Mouse (Mus musculus) heart, embryonic 11.5 days (tissue): ENCODE measurements around the gene Ptpra. TPM values are rescaled to one million over a fixed set of nuclear protein-coding genes. Genes with fewer than 3 reads are reported as not detected.
"Not testable (repeated sequence)": the region's sequence is repeated elsewhere in the genome, so short reads cannot be mapped to it uniquely, and the experiment has no call there.

Source experiments
- ATAC-seq: fragments of 200-750 bp; cut with Nextera tagmentation; replicated peaks from 2 replicates; pipeline ENCODE4 v1.8.0; 2017; ENCODE audit warnings: moderate library complexity; ENCODE audit not compliant: insufficient number of reproducible peaks, low FRiP score, low TSS enrichment
- H3K27ac ChIP-seq: fragments of 300-500 bp; sonication (generic); 2 replicates; pipeline ENCODE4 v1.5.1; 2014; ENCODE audit warnings: mild to moderate bottlenecking, low read depth, low read length
- H3K27me3 ChIP-seq: fragments of 300-500 bp; sonication (generic); 2 replicates; pipeline ENCODE4 v1.6.1; 2014; ENCODE audit warnings: mild to moderate bottlenecking, low read length, mixed read lengths; ENCODE audit not compliant: control insufficient read depth, insufficient read depth
- H3K36me3 ChIP-seq: fragments of 300-500 bp; sonication (generic); 2 replicates; pipeline ENCODE4 v1.6.1; 2014; ENCODE audit warnings: mild to moderate bottlenecking, low read length, moderate library complexity, mixed read lengths; ENCODE audit not compliant: control insufficient read depth, insufficient read depth
- H3K4me1 ChIP-seq: fragments of 300-500 bp; sonication (generic); 2 replicates; pipeline ENCODE4 v1.6.1; 2014; ENCODE audit warnings: low read length; ENCODE audit not compliant: control insufficient read depth, insufficient read depth
- H3K4me2 ChIP-seq: fragments of 300-500 bp; sonication (generic); 2 replicates; pipeline ENCODE4 v1.6.1; 2014; ENCODE audit warnings: mild to moderate bottlenecking, moderate library complexity
- H3K4me3 ChIP-seq: fragments of 300-500 bp; sonication (generic); 2 replicates; pipeline ENCODE4 v1.5.1; 2014; ENCODE audit warnings: low read depth, low read length
- H3K9ac ChIP-seq: fragments of 300-500 bp; sonication (generic); 2 replicates; pipeline ENCODE4 v1.6.1; 2014; ENCODE audit warnings: mild to moderate bottlenecking, low read depth, low read length, moderate library complexity
- H3K9me3 ChIP-seq: fragments of 300-500 bp; sonication (generic); replicated peaks from 2 replicates; pipeline ENCODE4 v1.6.1; 2016; ENCODE audit warnings: low read length; ENCODE audit not compliant: control insufficient read depth
- WGBS: fragments of 180-500 bp; shearing (Covaris S2); extraction: QIAGEN DNeasy Blood & Tissue Kit; methylation state at CpG from one replicate; pipeline ENCODE4 v1.1.7; 2014; ENCODE audit not compliant: insufficient replicate concordance; 5-methylcytosine and 5-hydroxymethylcytosine counted together
- polyA plus RNA-seq: library from polyadenylated mRNA; unstranded; fragments of >200 nt; fragmentation: Nextera tagmentation; extraction: Ambion mirVana; gene quantifications from 2 replicates; pipeline ENCODE4 v1.2.1, GENCODE M21; 2014

Ptpra gene
- polyA plus RNA-seq, 1 experiment from 2014 or later: 72.9 TPM

- Histone ChIP-seq H3K4me3 (no peak overlapping the region), H3K4me1 (0 out of 2 replicates have a peak, but pooled peaks cover 9% of the 10 kb centered on the region), H3K36me3 (no peaks in the 10 kb centered on the region), H3K27ac (no peak overlapping the region), H3K9me3 (no peaks in the 10 kb centered on the region), H3K4me2 (no peak overlapping the region), H3K27me3 (no peaks in the 10 kb centered on the region), H3K9ac (no peak overlapping the region)
- 72% methylated on average over 4 of the region's 4 CpGs for WGBS
- ATAC-seq: no peak
These were observed 41.1 kb downstream of the Ptpra start for GRCm38 (mm10) chr2:130491162-130491561.

DNA sequence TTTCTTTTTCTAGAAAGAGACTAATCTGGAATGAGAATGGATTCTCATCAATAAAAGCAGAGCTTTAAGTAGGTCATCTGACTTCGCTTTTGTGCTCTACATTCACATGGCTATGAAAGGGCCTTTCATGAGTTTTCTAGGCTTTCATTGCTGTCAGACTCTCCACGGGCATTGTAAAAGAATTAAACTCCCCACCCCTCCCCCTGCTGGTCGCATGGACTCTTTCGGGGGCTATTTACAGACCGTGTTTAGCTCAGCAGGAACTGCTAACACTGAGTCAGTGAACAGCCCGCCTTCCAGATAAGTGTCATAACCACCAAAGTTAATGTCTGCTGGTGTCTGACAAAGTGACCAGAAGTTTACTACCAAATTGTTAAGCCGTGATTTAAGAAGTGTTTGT lies 41.5 kb downstream of the Ptpra start:
- Histone ChIP-seq H3K9me3 (no peaks in the 10 kb centered on the region), H3K4me3 (no peak overlapping the region), H3K27ac (no peak overlapping the region), H3K4me2 (no peak overlapping the region), H3K9ac (no peak overlapping the region), H3K27me3 (no peaks in the 10 kb centered on the region), H3K4me1 (peaks cover 12% of the 10 kb centered on the region; the same call in 1 of the 2 replicates), H3K36me3 (no peaks in the 10 kb centered on the region)
- no peak for ATAC-seq
- WGBS: 34% methylated on average over 7 of the region's 7 CpGs

- H3K4me3 ChIP-seq, H3K27ac ChIP-seq, H3K9ac ChIP-seq, H3K27me3 ChIP-seq, H3K36me3 ChIP-seq, H3K9me3 ChIP-seq, H3K4me2 ChIP-seq, ATAC-seq: not testable (repeated sequence)
- H3K4me1 ChIP-seq: peaks cover 22% of the 10 kb centered on the region
- WGBS: 81% methylated on average over 4 of the region's 4 CpGs
These were observed 45.0 kb downstream of the Ptpra start for GRCm38 (mm10) chr2:130495114-130495513.

DNA sequence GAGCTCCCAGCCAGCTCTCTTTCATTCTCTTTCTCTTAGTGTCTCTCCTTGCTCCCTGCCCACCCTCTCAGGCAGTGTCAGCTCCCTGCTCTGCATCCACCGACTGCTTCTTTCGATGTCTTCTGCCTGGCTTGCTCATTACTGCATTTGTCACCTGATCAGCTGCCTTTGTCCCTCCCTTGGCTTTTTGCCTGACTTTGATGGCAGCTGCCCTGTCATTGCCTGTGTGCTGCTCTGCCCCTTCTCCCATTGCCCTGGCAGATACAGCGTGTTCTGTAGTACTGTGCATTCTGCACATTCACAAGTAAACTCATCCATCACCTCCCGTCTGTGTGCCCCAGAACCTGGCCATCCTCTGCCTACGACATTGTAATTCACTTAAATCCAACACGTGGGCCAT lies 46.0 kb downstream of the Ptpra start:
- Histone ChIP-seq H3K4me2 (no peak overlapping the region), H3K4me3 (no peak overlapping the region), H3K9me3 (no peaks in the 10 kb centered on the region), H3K27me3 (no peaks in the 10 kb centered on the region), H3K27ac (no peak overlapping the region), H3K4me1 (peaks cover 22% of the 10 kb centered on the region), H3K9ac (no peak overlapping the region), H3K36me3 (no peaks in the 10 kb centered on the region)
- ATAC-seq: no peak
- WGBS: 51% methylated on average over 6 of the region's 6 CpGs

- 0 out of 2 replicates have a peak overlapping the region, but pooled peaks have one; percentile 9 for H3K4me2 ChIP-seq
- H3K27ac ChIP-seq: no peak overlapping the region
- H3K9ac ChIP-seq: no peak overlapping the region
- H3K36me3 ChIP-seq: no peaks in the 10 kb centered on the region
- no peaks in the 10 kb centered on the region for H3K27me3 ChIP-seq
- ATAC-seq: no peak
- H3K9me3 ChIP-seq: no peaks in the 10 kb centered on the region
- no peak overlapping the region for H3K4me3 ChIP-seq
- WGBS: 36% methylated on average over 4 of the region's 4 CpGs
- peaks cover 22% of the 10 kb centered on the region for H3K4me1 ChIP-seq
These were observed 46.9 kb downstream of the Ptpra start for GRCm38 (mm10) chr2:130496931-130497330.

DNA sequence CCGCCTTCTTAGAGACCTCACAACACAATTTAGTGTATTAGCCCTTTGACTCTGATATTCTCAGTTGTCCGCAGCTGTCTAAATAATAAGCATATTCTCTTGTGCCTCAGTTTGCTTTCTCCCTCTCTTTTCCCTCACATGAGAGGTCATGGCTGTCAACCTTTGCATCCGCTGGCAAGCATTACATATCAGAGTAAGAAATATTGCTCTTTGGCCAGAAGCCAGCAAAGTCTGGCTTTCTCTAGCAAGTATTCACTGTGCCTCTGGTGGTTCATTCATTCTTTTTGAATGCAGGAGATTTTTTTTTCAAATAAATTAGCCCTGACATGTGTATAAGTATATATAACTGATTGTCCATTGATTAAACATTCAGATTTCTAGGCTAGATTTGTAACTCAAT lies 49.5 kb downstream of the Ptpra start:
- Histone ChIP-seq H3K4me1 (peaks cover 22% of the 10 kb centered on the region), H3K9me3 (no peaks in the 10 kb centered on the region)
- no peak for ATAC-seq

DNA sequence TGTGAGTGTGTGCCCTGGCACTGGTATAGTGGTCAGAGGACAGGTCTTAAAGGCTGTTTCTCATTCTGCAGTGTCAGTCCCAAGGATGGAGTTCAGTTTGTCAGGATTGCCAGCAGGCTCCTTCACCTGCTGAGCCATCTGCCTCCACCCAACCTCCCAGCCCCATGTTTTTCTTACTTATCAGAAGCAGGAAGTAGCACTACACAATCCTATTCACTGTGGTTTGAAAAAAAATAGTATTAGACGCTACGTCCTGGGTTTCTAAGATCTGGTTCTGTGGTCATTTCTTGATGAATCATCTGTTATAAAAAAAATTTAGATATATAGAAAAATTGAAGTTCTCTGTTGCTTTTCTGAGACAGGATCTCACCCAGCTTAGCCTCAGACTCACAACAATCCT lies 51.5 kb downstream of the Ptpra start:
- peaks cover 11% of the 10 kb centered on the region for H3K4me1 ChIP-seq
- ATAC-seq: no peak
- H3K4me2 ChIP-seq: no peak overlapping the region
- no peaks in the 10 kb centered on the region for H3K36me3 ChIP-seq
- WGBS: 54% methylated on average over 2 of the region's 2 CpGs
- no peak overlapping the region for H3K4me3 ChIP-seq
- no peak overlapping the region for H3K9ac ChIP-seq
- H3K27me3 ChIP-seq: no peaks in the 10 kb centered on the region
- no peak overlapping the region for H3K27ac ChIP-seq
- no peaks in the 10 kb centered on the region for H3K9me3 ChIP-seq

More for the DNA sequence above, 49.5 kb downstream of the Ptpra start:
- 70% methylated on average over 3 of the region's 3 CpGs for WGBS
- H3K27me3 ChIP-seq: no peaks in the 10 kb centered on the region
- H3K36me3 ChIP-seq: no peaks in the 10 kb centered on the region
- H3K4me2 ChIP-seq: no peak overlapping the region
- no peak overlapping the region for H3K9ac ChIP-seq
- H3K4me3 ChIP-seq: no peak overlapping the region
- no peak overlapping the region for H3K27ac ChIP-seq

- WGBS: 91% methylated on average over 4 of the region's 5 CpGs
- H3K9ac ChIP-seq, H3K4me2 ChIP-seq, H3K27me3 ChIP-seq, H3K4me3 ChIP-seq, H3K4me1 ChIP-seq, H3K36me3 ChIP-seq, H3K9me3 ChIP-seq, H3K27ac ChIP-seq, ATAC-seq: not testable (repeated sequence)
These were observed 61.5 kb downstream of the Ptpra start for GRCm38 (mm10) chr2:130511616-130512015.

DNA sequence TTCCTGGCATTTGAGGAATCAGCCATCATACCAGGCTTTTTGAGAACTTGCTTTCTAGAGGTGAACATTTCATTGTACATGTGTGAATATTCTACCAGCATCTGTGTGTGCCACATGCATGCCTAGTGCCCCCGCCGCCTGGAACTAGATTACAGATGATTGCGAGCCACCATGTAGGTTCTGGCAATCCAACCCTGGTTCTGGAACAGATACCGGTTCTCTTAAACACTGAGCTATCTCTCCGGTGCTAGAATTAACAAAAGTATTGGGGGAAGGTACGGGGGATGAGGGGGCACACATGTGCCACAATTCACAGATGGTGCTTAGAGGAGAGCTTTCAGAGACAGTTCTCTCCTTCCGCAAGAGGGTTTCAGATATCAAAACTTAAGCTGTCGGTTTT lies 63.8 kb downstream of the Ptpra start:
- peaks cover under 1% of the 10 kb centered on the region; the same call in 1 of the 2 replicates for H3K36me3 ChIP-seq
- no peak overlapping the region for H3K4me2 ChIP-seq
- H3K27ac ChIP-seq: no peak overlapping the region
- H3K27me3 ChIP-seq: no peaks in the 10 kb centered on the region
- ATAC-seq: no peak
- no peaks in the 10 kb centered on the region for H3K9me3 ChIP-seq
- H3K4me3 ChIP-seq: no peak overlapping the region
- H3K4me1 ChIP-seq: no peaks in the 10 kb centered on the region
- H3K9ac ChIP-seq: no peak overlapping the region
- WGBS: 94% methylated on average over 8 of the region's 8 CpGs
